Mouse (Mus musculus) myocyte (in vitro differentiated cells): ENCODE results near the gene Ankrd55.

Source experiments
- CEBPB ChIP-seq: IDR thresholded peaks from 2 replicates; pipeline ENCODE4 v1.6.1; 2011; ENCODE audit warnings: mild to moderate bottlenecking, moderate library complexity; ENCODE audit not compliant: poor library complexity, insufficient read depth, severe bottlenecking
- E2F4 ChIP-seq: IDR thresholded peaks from one replicate; pipeline ENCODE4 v1.6.1; 2011; ENCODE audit warnings: mild to moderate bottlenecking, control low read depth, moderate library complexity; ENCODE audit not compliant: insufficient read depth
- MAX ChIP-seq: IDR thresholded peaks from one replicate; pipeline ENCODE4 v1.6.1; 2011; ENCODE audit warnings: low read depth, mild to moderate bottlenecking, control low read depth
- MYOD1 ChIP-seq, 3 experiments: IDR thresholded peaks; one replicate each; pipeline ENCODE4 v1.6.1; 2011; ENCODE audit warnings: control low read depth in 2 of 3, low read depth in 2 of 3, mild to moderate bottlenecking in 2 of 3, moderate library complexity in 1 of 3; ENCODE audit not compliant: insufficient read length in 2 of 3, control insufficient read depth in 1 of 3
- MYOG ChIP-seq, 3 experiments: IDR thresholded peaks; one replicate each; pipeline ENCODE4 v1.6.1; 2011; ENCODE audit warnings: control low read depth in 2 of 3, low read depth in 2 of 3, mild to moderate bottlenecking in 2 of 3; ENCODE audit not compliant: insufficient read length in 2 of 3, control insufficient read depth in 1 of 3, insufficient read depth in 1 of 3
- POLR2A ChIP-seq: IDR thresholded peaks from one replicate; pipeline ENCODE4 v1.6.1; 2011; ENCODE audit warnings: low read depth, mild to moderate bottlenecking, control low read depth, moderate library complexity; ENCODE audit not compliant: insufficient read length
- POLR2AphosphoS2 ChIP-seq: IDR thresholded peaks from one replicate; pipeline ENCODE4 v1.6.1; 2011; ENCODE audit warnings: low read depth, control low read depth; ENCODE audit not compliant: insufficient read length
- SRF ChIP-seq: IDR thresholded peaks from one replicate; pipeline ENCODE4 v1.6.1; 2011; ENCODE audit warnings: low read depth; ENCODE audit not compliant: control insufficient read depth, insufficient read length
- TCF12 ChIP-seq: IDR thresholded peaks from one replicate; pipeline ENCODE4 v1.6.1; 2011; ENCODE audit warnings: mild to moderate bottlenecking, control low read depth; ENCODE audit not compliant: poor library complexity, insufficient read depth, severe bottlenecking
- TCF3 ChIP-seq: IDR thresholded peaks from one replicate; pipeline ENCODE4 v1.6.1; 2011; ENCODE audit warnings: low read depth, control low read depth; ENCODE audit not compliant: insufficient read length
- USF1 ChIP-seq: IDR thresholded peaks from one replicate; pipeline ENCODE4 v1.6.1; 2011; ENCODE audit warnings: low read depth, mild to moderate bottlenecking, control low read depth, moderate library complexity

GRCm38 (mm10) chr13:112254116-112254515 is 34.1 kb upstream of the Ankrd55 start:
- TF ChIP-seq POLR2A (no peak), CEBPB (no peak), USF1 (no peak), MAX (no peak), MYOD1 (IDR thresholded peaks at IDR 0.05; ENCODE audit: control insufficient read depth in 1 of 3, insufficient read length in 2 of 3, low read depth in 2 of 3) (no peak), TCF12 (no peak), TCF3 (no peak), E2F4 (no peak), MYOG (IDR thresholded peaks at IDR 0.05; ENCODE audit: control insufficient read depth in 1 of 3, insufficient read depth in 1 of 3, insufficient read length in 2 of 3, low read depth in 2 of 3) (no peak), POLR2AphosphoS2 (no peak), SRF (no peak)
